Mouse (Mus musculus): ENCODE data around the gene Lsamp.

GRCm38 (mm10) chr16:41917057-41917821, 1933.1 kb downstream of the Lsamp start:
- TF ChIP-seq CTCF (IDR thresholded peaks at IDR 0.05; ENCODE audit: low read depth, low read length) (no peak), EP300 (IDR thresholded peaks at IDR 0.05; ENCODE audit: insufficient read depth, low read depth, low read length) (no peak), POLR2A (IDR thresholded peaks at IDR 0.05; ENCODE audit: insufficient read depth, low read length) (no peak)
